Mouse (Mus musculus) brain, embryonic 14.5 days (tissue): ENCODE results near the gene Fam227a. TPM values are rescaled to one million over a fixed set of nuclear protein-coding genes. Genes with fewer than 3 reads are reported as not detected.

Source experiments
- DNase-seq: peaks from one replicate; pipeline ENCODE4 v3.0.0-alpha.2; 2011; ENCODE audit warnings: low read depth
- CTCF ChIP-seq: fragments of 200-500 bp; IDR thresholded peaks from 2 replicates; pipeline ENCODE4 v1.5.1; 2012; ENCODE audit warnings: inconsistent platforms, mild to moderate bottlenecking, moderate library complexity, borderline replicate concordance; ENCODE audit not compliant: insufficient read depth, insufficient read length; ENCODE audit errors: extremely low read depth
- POLR2A ChIP-seq: fragments of 200-500 bp; IDR thresholded peaks from 2 replicates; pipeline ENCODE4 v1.6.1; 2012; ENCODE audit warnings: mild to moderate bottlenecking, inconsistent platforms, borderline replicate concordance; ENCODE audit not compliant: poor library complexity, insufficient read depth, insufficient read length, severe bottlenecking; ENCODE audit errors: extremely low read depth
- polyA plus RNA-seq: library from polyadenylated mRNA; depleted of rRNA; stranded (reverse); fragments of >200 nt; gene quantifications from 2 replicates; pipeline ENCODE4 v1.2.3, GENCODE M21; 2012; rRNA removed

The Fam227a gene
- polyA plus RNA-seq, 1 experiment, result 33.7 TPM

DNA sequence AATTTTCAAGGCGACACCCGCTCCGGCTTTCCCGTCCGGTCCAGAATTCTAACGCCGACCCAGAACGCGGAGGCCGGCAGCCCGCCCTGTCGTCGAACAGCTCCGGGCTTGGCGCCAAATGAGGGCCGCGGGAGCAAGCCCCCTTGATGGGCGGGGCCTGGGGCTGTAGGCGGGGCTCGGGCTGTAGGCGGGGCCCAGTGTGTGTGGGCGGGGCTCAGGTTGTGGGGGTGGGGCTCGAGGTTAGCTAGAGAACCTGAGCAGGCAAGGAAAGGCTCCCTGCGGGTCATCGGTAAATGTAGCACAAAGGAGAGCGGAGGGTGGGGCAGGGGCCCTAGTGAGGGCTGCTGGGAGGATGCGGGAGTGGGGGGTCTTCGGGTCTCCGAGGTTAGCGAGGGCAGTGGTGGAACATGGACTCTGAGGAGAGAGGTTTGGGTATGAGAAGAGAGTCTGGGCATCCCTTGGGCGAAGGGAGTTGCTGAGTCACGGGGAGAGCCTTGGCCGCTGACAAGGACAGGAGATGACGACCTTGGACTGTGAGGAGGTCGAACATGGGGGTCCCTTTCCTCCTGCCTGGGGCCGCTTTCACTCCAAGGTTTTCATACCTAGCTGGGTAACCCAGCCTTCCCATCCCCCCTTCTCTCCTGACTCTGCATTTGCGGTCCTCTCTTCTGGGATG is 53.6 kb downstream of the Fam227a start, which contains the start of gene Dmc1:
Gene Dmc1, minus strand, starts transcription at position 120 of the 676 bp plus-strand sequence.
- peak; percentile 35 for DNase-seq
- no peak for TF ChIP-seq POLR2A
- no peak for TF ChIP-seq CTCF

DNA sequence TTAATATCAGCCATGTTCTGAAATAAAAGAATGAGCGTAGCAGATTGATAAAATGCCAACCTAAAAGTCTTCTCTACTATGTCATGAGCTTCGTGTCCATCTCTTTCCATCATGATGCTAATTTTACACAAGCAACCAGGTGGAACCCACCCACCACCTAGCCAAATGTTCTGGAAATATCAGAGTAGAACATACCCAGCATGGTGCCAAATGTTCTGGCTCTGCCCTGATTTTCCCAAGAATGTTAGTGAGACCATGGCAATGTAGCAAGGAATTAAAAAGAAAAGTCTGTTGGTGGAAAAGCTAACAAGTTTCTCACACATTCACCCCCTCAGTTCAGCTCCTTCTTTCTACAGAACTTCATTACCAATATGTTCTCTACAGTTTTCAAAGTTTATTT is 58.6 kb downstream of the Fam227a start:
- no peak for DNase-seq
- TF ChIP-seq POLR2A (no peak), CTCF (no peak)

DNA sequence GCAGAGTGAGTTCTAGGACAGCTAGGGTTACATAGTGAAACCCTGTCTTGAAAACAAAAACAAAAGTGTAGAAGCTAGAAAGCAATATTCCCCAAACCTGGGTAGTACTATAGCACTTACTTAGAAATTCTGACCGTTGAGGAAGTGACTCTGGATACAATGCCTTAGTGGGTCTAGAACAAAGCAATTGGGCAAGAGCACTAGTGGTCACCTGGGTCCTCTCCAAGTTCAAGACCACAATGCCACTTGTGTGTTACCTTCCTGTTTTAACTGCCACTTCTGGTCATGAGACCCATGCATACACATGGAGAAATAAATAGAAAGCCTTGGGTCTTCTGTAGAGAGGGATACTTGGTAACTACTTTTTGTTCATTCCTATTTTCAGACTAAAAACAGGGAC is 60.0 kb downstream of the Fam227a start:
- DNase-seq, result no peak
- TF ChIP-seq POLR2A (no peak), CTCF (no peak)

DNA sequence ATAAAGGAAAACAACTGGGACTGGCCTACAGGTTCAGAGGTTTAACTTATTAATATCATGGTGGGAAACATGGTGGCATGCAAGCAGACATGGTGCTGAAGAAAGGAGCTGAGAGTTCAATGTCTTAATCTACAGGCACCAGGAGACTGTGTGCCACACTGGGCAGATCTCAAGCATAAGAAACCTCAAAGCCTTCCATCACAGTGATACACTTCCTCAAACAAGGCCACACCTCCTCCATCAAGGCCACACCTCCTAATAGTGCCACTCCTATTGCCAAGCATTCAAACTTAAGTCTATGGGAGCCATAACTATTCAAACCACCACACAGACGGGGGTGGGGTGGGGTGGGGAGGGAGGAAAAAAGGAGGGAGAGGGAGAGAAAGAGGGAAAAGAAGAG is 77.2 kb downstream of the Fam227a start:
- no peak for DNase-seq
- TF ChIP-seq POLR2A (no peak), CTCF (no peak)

DNA sequence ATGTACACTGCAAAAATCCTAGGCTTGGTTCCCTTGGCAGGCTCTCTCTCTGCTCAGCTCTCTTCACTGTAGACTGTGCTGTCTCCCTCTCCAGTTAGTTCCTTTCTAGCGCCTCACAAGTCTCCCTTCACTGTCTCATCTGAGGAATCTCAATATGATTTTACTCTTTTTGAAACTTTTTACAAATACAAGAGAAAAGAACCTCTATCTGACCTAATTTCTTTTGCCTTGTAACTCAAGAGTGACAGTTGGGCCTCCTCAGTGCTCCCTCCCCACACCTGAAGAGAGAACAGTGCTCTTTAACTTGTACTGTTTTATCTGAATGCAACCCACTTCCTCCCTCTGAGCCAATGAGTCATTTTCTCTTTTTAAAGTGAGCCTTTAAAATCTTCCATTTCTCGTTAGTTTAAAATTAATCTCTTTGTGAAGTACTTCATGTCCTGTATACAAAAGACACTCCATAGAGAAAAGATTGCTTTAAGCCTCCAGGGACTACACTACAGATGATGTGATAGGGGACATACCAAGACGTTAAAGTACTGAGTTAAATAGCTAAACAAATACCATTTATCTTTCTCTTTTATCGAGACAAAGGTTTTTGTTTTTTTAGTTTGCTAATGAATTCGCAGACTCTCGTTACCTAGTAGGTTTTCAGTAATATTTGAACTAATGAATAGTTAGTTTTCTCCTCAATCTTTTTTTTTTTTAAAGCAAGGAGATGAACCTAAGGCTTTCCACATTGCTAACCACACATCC is 80.9 kb downstream of the Fam227a start:
- peak; percentile 5 for DNase-seq
- no peak for TF ChIP-seq CTCF
- TF ChIP-seq POLR2A, result no peak

DNA sequence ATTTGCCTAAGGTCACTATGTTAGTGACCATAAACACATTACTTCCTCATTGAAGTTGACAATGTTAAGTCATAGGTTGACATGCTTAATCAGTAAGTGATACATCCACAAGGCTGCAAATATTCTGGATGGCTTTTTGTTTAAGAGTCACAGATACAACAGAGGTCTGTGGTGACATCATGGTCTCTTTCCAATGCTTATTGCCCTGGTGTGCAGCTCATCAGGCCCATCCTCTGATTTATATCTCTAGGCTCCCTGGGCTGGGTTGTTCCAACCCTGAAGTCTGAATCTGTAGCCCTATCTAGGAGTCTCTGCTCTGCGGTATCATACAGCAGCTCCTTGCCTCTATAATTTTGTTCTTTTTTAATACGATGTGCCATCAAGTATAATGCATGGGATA is 81.8 kb downstream of the Fam227a start:
- TF ChIP-seq POLR2A (no peak), CTCF (no peak)
- DNase-seq, result no peak

DNA sequence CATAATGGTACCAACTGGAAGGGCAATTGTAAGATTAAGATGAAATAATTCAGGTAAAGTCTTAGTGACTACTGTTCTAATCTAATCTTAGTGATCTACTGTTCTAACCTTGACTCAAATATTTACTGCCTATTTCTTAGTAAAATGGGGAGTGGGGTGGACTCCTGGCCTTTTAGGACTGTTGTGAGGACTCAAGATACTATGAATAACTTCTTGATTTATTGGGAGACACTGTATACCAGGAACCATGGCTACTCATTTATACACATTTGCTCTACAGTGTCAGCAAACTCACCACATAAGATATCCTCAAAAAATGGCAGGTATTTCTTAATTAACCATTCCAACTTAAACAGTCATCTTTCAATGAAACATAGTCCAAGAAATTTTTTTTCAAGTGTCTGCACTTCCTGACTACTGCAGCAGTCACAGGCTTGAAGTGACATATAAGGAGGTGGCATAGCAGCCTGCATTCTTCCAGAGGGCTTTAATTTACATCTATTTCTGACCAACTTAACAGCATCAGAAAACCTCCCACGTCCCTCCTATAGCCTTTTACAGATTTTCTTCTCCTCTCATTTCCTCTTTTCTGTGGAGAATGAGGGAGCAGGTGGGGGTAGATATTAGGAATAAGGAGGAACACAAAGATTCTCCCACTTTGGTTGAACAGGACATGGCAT is 83.1 kb downstream of the Fam227a start:
- TF ChIP-seq POLR2A (no peak), CTCF (no peak)
- DNase-seq, result no peak

DNA sequence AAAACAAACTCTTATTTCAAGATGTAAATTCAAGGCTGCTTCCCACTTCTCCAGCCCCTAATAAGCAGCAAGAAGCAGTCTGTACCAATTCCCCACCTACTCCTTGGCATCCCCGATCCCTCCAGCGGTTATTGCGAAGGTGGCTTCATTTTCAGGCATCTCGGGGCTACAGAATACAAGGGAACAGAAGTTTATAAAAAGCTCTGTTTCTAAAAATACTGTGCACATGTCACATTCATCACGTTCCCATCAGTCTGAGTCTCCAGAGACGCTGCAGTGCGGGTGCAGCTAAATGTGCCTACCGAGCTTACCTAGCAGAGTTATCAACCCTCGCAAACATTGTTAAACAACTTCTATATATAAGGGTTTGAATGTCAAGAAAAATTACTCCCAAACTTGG is 96.3 kb downstream of the Fam227a start:
- DNase-seq, result no peak
- TF ChIP-seq CTCF (no peak), POLR2A (no peak)

DNA sequence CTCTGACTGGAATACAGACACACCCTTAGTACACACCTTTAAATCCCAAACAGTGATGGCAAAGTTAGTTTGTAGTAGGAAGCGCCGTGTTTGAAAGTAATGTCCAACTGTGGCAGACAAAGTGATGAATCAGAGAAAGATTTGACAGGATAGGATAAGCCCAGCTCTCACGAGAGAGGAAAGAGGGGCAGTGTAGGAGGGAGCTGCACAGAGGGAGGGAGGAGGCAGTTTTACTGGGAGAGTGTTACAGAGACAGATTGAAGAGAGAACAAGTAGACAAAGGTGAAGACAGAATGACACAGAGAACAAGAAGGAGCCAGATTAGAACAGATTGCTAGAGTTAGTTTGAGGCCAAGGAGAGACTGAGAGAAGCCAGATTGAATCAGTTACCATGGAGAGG is 99.1 kb downstream of the Fam227a start:
- DNase-seq, result no peak
- no peak for TF ChIP-seq CTCF
- TF ChIP-seq POLR2A, result no peak

Other genes starting within 250 kb of the Fam227a start
- 403 and 452 TPM in 2 replicates for gene Csnk1e, start 203.4 kb downstream of the Fam227a start, polyA plus RNA-seq
- 0.30 and 0.68 TPM in 2 replicates for gene Kcnj4, start 153.7 kb downstream of the Fam227a start, polyA plus RNA-seq
- gene Kdelr3, start 142.5 kb downstream of the Fam227a start, polyA plus RNA-seq, result 8.7 and 11.3 TPM in 2 replicates
- 721 and 963 TPM in 2 replicates for gene Ddx17, start 112.2 kb downstream of the Fam227a start, polyA plus RNA-seq
- gene Dmc1, start 53.8 kb downstream of the Fam227a start, polyA plus RNA-seq, result 4.0 and 5.0 TPM in 2 replicates
- 29.4 and 31.5 TPM in 2 replicates for gene Cby1, start 243 bp upstream of the Fam227a start, polyA plus RNA-seq
- gene Tomm22, start 11.9 kb upstream of the Fam227a start, polyA plus RNA-seq, result 114 and 142 TPM in 2 replicates
- 34.9 and 37.4 TPM in 2 replicates for gene Josd1, start 29.0 kb upstream of the Fam227a start, polyA plus RNA-seq
- gene Gtpbp1, start 31.9 kb upstream of the Fam227a start, polyA plus RNA-seq, result 41.2 and 61.0 TPM in 2 replicates
- gene Sun2, start 83.6 kb upstream of the Fam227a start, polyA plus RNA-seq, result 46.5 and 47.9 TPM in 2 replicates
- gene Dnal4, start 118.9 kb upstream of the Fam227a start, polyA plus RNA-seq, result 77.6 and 110 TPM in 2 replicates
- gene Nptxr, start 145.8 kb upstream of the Fam227a start, polyA plus RNA-seq, result 20.7 and 53.6 TPM in 2 replicates
- gene Npcd, start 175.3 kb upstream of the Fam227a start, polyA plus RNA-seq, result 0.53 and 1.8 TPM in 2 replicates
- gene Cbx6, start 175.7 kb upstream of the Fam227a start, polyA plus RNA-seq, result 69.6 and 84.6 TPM in 2 replicates
- 4.7 and 5.6 TPM in 2 replicates for gene Apobec3, start 232.7 kb upstream of the Fam227a start, polyA plus RNA-seq